Mouse (Mus musculus): ENCODE results near the gene Eml5.

Eml5 gene

GRCm38 (mm10) chr12:98834879-98835278, 66.4 kb downstream of the Eml5 start:
- ATAC-seq (ENCODE audit: low TSS enrichment): no peak

- ATAC-seq (ENCODE audit: low TSS enrichment): no peak
Measured at GRCm38 (mm10) chr12:98833901-98834300, 67.4 kb downstream of the Eml5 start.

GRCm38 (mm10) chr12:98832929-98833598, 68.2 kb downstream of the Eml5 start:
- ATAC-seq (ENCODE audit: low TSS enrichment): no peak

GRCm38 (mm10) chr12:98831122-98831521, 70.2 kb downstream of the Eml5 start:
- ATAC-seq (ENCODE audit: low TSS enrichment): no peak

GRCm38 (mm10) chr12:98820781-98821180, 80.5 kb downstream of the Eml5 start:
- no peak for ATAC-seq (ENCODE audit: low TSS enrichment)

- ATAC-seq (ENCODE audit: low TSS enrichment): no peak
Measured at GRCm38 (mm10) chr12:98804078-98804748, 97.1 kb downstream of the Eml5 start.

GRCm38 (mm10) chr12:98802245-98802644, 99.0 kb downstream of the Eml5 start:
- ATAC-seq (ENCODE audit: low TSS enrichment): peak; percentile 54

- ATAC-seq (ENCODE audit: low TSS enrichment): no peak
Measured at GRCm38 (mm10) chr12:98800334-98800733, 101.0 kb downstream of the Eml5 start.

GRCm38 (mm10) chr12:98795731-98796318, 105.5 kb downstream of the Eml5 start:
- ATAC-seq (ENCODE audit: low TSS enrichment): no peak

- ATAC-seq (ENCODE audit: low TSS enrichment): no peak
Measured at GRCm38 (mm10) chr12:98784251-98784650, 117.0 kb downstream of the Eml5 start.

- ATAC-seq (ENCODE audit: low TSS enrichment): peak; percentile 64
Measured at GRCm38 (mm10) chr12:98779148-98779547, 122.1 kb downstream of the Eml5 start.

- ATAC-seq (ENCODE audit: low TSS enrichment): no peak
Measured at GRCm38 (mm10) chr12:98777509-98777908, 123.8 kb downstream of the Eml5 start.

GRCm38 (mm10) chr12:98766241-98766640, 135.0 kb downstream of the Eml5 start:
- no peak for ATAC-seq (ENCODE audit: low TSS enrichment)

- ATAC-seq (ENCODE audit: low TSS enrichment): no peak
Measured at GRCm38 (mm10) chr12:98759700-98760099, 141.6 kb downstream of the Eml5 start.

GRCm38 (mm10) chr12:98757636-98758035, 143.6 kb downstream of the Eml5 start:
- no peak for ATAC-seq (ENCODE audit: low TSS enrichment)

- 0 out of 2 replicates have a peak, but pooled peaks have one; percentile 31 for ATAC-seq (ENCODE audit: low TSS enrichment)
Measured at GRCm38 (mm10) chr12:98747380-98747753, 153.9 kb downstream of the Eml5 start.

- ATAC-seq (ENCODE audit: low TSS enrichment): peak; percentile 82
Measured at GRCm38 (mm10) chr12:98746746-98747379, 154.4 kb downstream of the Eml5 start, which contains the start of gene Zc3h14. TSS of gene Zc3h14 (plus strand) at chr12:98746964.

- ATAC-seq (ENCODE audit: low TSS enrichment): no peak
Measured at GRCm38 (mm10) chr12:98746131-98746530, 155.2 kb downstream of the Eml5 start.

- ATAC-seq (ENCODE audit: low TSS enrichment): peak; percentile 24; the same call in 1 of the 2 replicates
Measured at GRCm38 (mm10) chr12:98745626-98746025, 155.7 kb downstream of the Eml5 start.

- no peak for ATAC-seq (ENCODE audit: low TSS enrichment)
Measured at GRCm38 (mm10) chr12:98741011-98741501, 160.2 kb downstream of the Eml5 start.

- 0 out of 2 replicates have a peak, but pooled peaks have one; percentile 5 for ATAC-seq (ENCODE audit: low TSS enrichment)
Measured at GRCm38 (mm10) chr12:98737801-98738350, 163.4 kb downstream of the Eml5 start.

All from frontal cortex, adult (tissue).